Comparison of ENCODE assay signal across 18 mouse cellular contexts in genomic region chr10:70952770-70953147, GRCm38 (mm10).
DNase-seq lines count a peak whose midpoint lies in the region; ATAC-seq and TF ChIP-seq lines count a peak whose summit lies in the region.
"Had no signal": no experiment of that assay in that cellular context is flagged by ENCODE, and none has a peak within 500 bp of the region (broad histone marks: within the 10 kb centered on the region; RNA-seq: fewer than 3 reads in every experiment).

No protein-coding gene starts in this region.

- no peak for TF ChIP-seq CTCF in liver, postnatal 0 days (IDR thresholded peaks at IDR 0.05; ENCODE audit: low read depth)

- ATAC-seq in limb, embryonic 15.5 days (ENCODE audit: insufficient number of reproducible peaks, low FRiP score, low TSS enrichment, low read depth) = no peak
- ATAC-seq in neural tube, embryonic 15.5 days (ENCODE audit: low FRiP score) = peak; percentile 19; the same call in 1 of the 2 replicates
- ATAC-seq in liver, postnatal 0 days = no peak
- ATAC-seq: CD4-positive, CD25-positive, alpha-beta regulatory T cell, adult 4 months had no signal

- H3K9me3 ChIP-seq in hindbrain, embryonic 10.5 days = no peaks in the 10 kb centered on the region
- H3K9me3 ChIP-seq in limb, embryonic 15.5 days = no peaks in the 10 kb centered on the region
- H3K9me3 ChIP-seq in neural tube, embryonic 15.5 days (replicated peaks) = no peaks in the 10 kb centered on the region
- H3K9me3 ChIP-seq in liver, postnatal 0 days (ENCODE audit: low read length) = no peaks in the 10 kb centered on the region
- H3K9me3 ChIP-seq: heart, embryonic 12.5 days had no signal

- H3K27ac ChIP-seq in hindbrain, embryonic 10.5 days = peak overlapping the region; percentile 83
- H3K27ac ChIP-seq in limb, embryonic 15.5 days = 0 out of 2 replicates have a peak overlapping the region, but pooled peaks have one; percentile 43
- peak overlapping the region; percentile 90 for H3K27ac ChIP-seq in neural tube, embryonic 15.5 days (replicated peaks)
- no peak overlapping the region for H3K27ac ChIP-seq in liver, postnatal 0 days (ENCODE audit: low read depth)
- H3K27ac ChIP-seq: liver, embryonic 13.5 days had no signal

- H3K36me3 ChIP-seq in hindbrain, embryonic 10.5 days = no peaks in the 10 kb centered on the region
- H3K36me3 ChIP-seq in limb, embryonic 15.5 days = peaks cover 40% of the 10 kb centered on the region
- no peaks in the 10 kb centered on the region for H3K36me3 ChIP-seq in neural tube, embryonic 15.5 days
- no peaks in the 10 kb centered on the region for H3K36me3 ChIP-seq in liver, postnatal 0 days (replicated peaks; ENCODE audit: insufficient read depth, low read length)
- H3K36me3 ChIP-seq: liver, embryonic 13.5 days had no signal

- peak; percentile 30 for DNase-seq in right cerebral cortex, postnatal 4 days
- DNase-seq in right cerebral cortex, postnatal 36 days (ENCODE audit: low spot score in 2 of 2) = no peak
- no peak for DNase-seq in hindbrain, embryonic 10.5 days (ENCODE audit: low spot score)
- DNase-seq in liver, postnatal 0 days = no peak
- DNase-seq in layer of hippocampus, adult 11-12 months (ENCODE audit: low spot score) = no peak
- DNase-seq: adrenal gland, postnatal 14 days; cerebellum, adult 8-10 months; gastrocnemius, postnatal 36 days; heart, postnatal 36 days; kidney, adult 18-20 months; kidney, postnatal 25 days; liver, embryonic 13.5 days; lung, postnatal 36 days; thymus, adult 18-20 months had no signal

- 80% methylated on average over 5 of the region's 5 CpGs for WGBS in hindbrain, embryonic 10.5 days
- 55% methylated on average over 5 of the region's 5 CpGs for WGBS in limb, embryonic 15.5 days
- 46% methylated on average over 5 of the region's 5 CpGs for WGBS in neural tube, embryonic 15.5 days
- WGBS in liver, postnatal 0 days (ENCODE audit: insufficient replicate concordance) = 70% methylated on average over 5 of the region's 5 CpGs

- no peak overlapping the region for H3K4me3 ChIP-seq in hindbrain, embryonic 10.5 days
- H3K4me3 ChIP-seq in limb, embryonic 15.5 days = no peak overlapping the region
- peak overlapping the region; percentile 32 for H3K4me3 ChIP-seq in neural tube, embryonic 15.5 days (replicated peaks)
- H3K4me3 ChIP-seq in liver, postnatal 0 days (ENCODE audit: low read depth, low read length) = no peak overlapping the region
- H3K4me3 ChIP-seq: heart, embryonic 12.5 days; liver, embryonic 13.5 days had no signal

- no peak for TF ChIP-seq EP300 in liver, postnatal 0 days (IDR thresholded peaks at IDR 0.05; ENCODE audit: low read depth)

- H3K9ac ChIP-seq in limb, embryonic 15.5 days = no peak overlapping the region
- H3K9ac ChIP-seq in neural tube, embryonic 15.5 days (replicated peaks) = peak overlapping the region; percentile 40
- no peak overlapping the region for H3K9ac ChIP-seq in liver, postnatal 0 days (replicated peaks)
- H3K9ac ChIP-seq: heart, embryonic 12.5 days; liver, embryonic 13.5 days had no signal

- no peak overlapping the region for H3K4me2 ChIP-seq in limb, embryonic 15.5 days
- peak overlapping the region; percentile 56 for H3K4me2 ChIP-seq in neural tube, embryonic 15.5 days
- H3K4me2 ChIP-seq in liver, postnatal 0 days (ENCODE audit: low read depth, low read length) = no peak overlapping the region
- H3K4me2 ChIP-seq: heart, embryonic 12.5 days; liver, embryonic 13.5 days had no signal

- peaks cover 41% of the 10 kb centered on the region for H3K4me1 ChIP-seq in hindbrain, embryonic 10.5 days (replicated peaks)
- peaks cover 7% of the 10 kb centered on the region for H3K4me1 ChIP-seq in limb, embryonic 15.5 days
- peaks cover 34% of the 10 kb centered on the region for H3K4me1 ChIP-seq in neural tube, embryonic 15.5 days
- no peaks in the 10 kb centered on the region for H3K4me1 ChIP-seq in liver, postnatal 0 days (ENCODE audit: insufficient read depth)
- H3K4me1 ChIP-seq: liver, embryonic 13.5 days had no signal

- H3K27me3 ChIP-seq in hindbrain, embryonic 10.5 days (ENCODE audit: insufficient read depth, poor library complexity, severe bottlenecking) = no peaks in the 10 kb centered on the region
- H3K27me3 ChIP-seq in limb, embryonic 15.5 days = no peaks in the 10 kb centered on the region
- no peaks in the 10 kb centered on the region for H3K27me3 ChIP-seq in neural tube, embryonic 15.5 days (replicated peaks)
- no peaks in the 10 kb centered on the region for H3K27me3 ChIP-seq in liver, postnatal 0 days (ENCODE audit: insufficient read depth, low read length)
- H3K27me3 ChIP-seq: heart, embryonic 12.5 days; liver, embryonic 13.5 days had no signal
